Comparison of ENCODE assay signal across 8 mouse cellular contexts in the genomic region with DNA sequence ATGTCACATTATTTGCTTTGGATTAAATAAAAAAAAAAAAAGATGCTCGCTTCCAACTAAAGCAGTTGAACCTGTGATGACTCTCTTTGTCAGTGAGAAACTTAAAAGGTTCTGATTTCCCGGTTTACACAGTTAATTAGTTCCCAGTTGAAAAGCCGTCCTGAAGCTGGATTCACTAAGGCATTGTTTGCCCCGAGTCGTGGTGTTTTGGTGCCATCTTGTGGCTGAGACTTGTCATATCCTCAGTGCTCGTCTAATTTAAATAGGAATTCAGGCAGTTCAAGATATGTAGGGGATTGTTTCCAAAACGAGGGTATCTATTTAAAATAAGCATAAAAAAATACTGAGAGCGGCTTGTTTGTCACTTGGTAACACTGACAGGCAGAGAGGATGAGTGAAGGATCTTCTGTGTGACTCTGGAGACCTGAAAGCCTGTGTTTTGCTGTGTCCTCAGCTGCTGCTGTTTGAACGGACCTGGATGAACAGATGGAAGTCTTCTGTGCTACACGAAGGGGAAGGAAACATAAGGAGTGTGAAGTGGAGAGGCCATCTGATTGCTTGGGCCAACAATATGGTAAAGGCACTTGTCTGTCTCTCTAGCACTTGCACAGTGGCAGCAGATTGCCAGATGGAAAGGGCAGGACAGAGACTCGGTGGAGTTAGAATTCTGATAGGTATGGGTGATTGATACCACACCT.
DNase-seq lines count a peak whose midpoint lies in the region; ATAC-seq lines count a peak whose summit lies in the region.

No protein-coding gene starts in this region.

- H3K4me2 ChIP-seq in forebrain, embryonic 15.5 days (replicated peaks): no peak overlapping the region
- no peak overlapping the region for H3K4me2 ChIP-seq in midbrain, embryonic 13.5 days (replicated peaks)

- H3K9ac ChIP-seq in forebrain, embryonic 15.5 days (replicated peaks): no peak overlapping the region
- H3K9ac ChIP-seq in midbrain, embryonic 13.5 days (replicated peaks): peak overlapping the region; percentile 51

- peak overlapping the region; percentile 51 for H3K27ac ChIP-seq in forebrain, embryonic 15.5 days (replicated peaks)
- peak overlapping the region; percentile 47; the same call in 1 of the 2 replicates for H3K27ac ChIP-seq in midbrain, embryonic 13.5 days

- intact Hi-C loops in left cerebral cortex, postnatal 10 days (cut with DNase I): loop anchor here (1.0 to 10.0 kb wide), 4 partner anchors 51 to 753 kb away; partner anchors contain the start of gene Vps41

- peak; percentile 28 for DNase-seq in ovary, postnatal 10 days (ENCODE audit: low spot score)
- DNase-seq in ovary, adult 18-20 months (ENCODE audit: low spot score): no peak
- peak; percentile 51 for DNase-seq in cerebellum, adult 11-12 months
- peak; percentile 56 to 62 for DNase-seq in left cerebral cortex, postnatal 10 days (ENCODE audit: extremely low spot score in 1 of 2, low spot score in 2 of 2)
- peak; percentile 20 to 64 for DNase-seq in spleen, postnatal 10 days (ENCODE audit: low spot score in 2 of 2)

- H3K27me3 ChIP-seq in forebrain, embryonic 15.5 days: no peaks in the 10 kb centered on the region
- no peaks in the 10 kb centered on the region for H3K27me3 ChIP-seq in midbrain, embryonic 13.5 days

- peaks cover 9% of the 10 kb centered on the region for H3K4me1 ChIP-seq in forebrain, embryonic 15.5 days
- H3K4me1 ChIP-seq in midbrain, embryonic 13.5 days (replicated peaks): 0 out of 2 replicates have a peak, but pooled peaks cover 3% of the 10 kb centered on the region

- no peaks in the 10 kb centered on the region for H3K9me3 ChIP-seq in forebrain, embryonic 15.5 days
- no peaks in the 10 kb centered on the region for H3K9me3 ChIP-seq in midbrain, embryonic 13.5 days

- H3K4me3 ChIP-seq in forebrain, embryonic 15.5 days: no peak overlapping the region
- no peak overlapping the region for H3K4me3 ChIP-seq in midbrain, embryonic 13.5 days (replicated peaks)

- WGBS in forebrain, embryonic 15.5 days: 11% methylated on average over 11 of the region's 11 CpGs
- 18% methylated on average over 11 of the region's 11 CpGs for WGBS in midbrain, embryonic 13.5 days

- peak; percentile 93 for ATAC-seq in forebrain, embryonic 15.5 days (replicated peaks)
- ATAC-seq in inflammation-experienced regulatory T-cells, adult 6 months: peak; percentile 61
- ATAC-seq in midbrain, embryonic 13.5 days: peak; percentile 92

- H3K36me3 ChIP-seq in forebrain, embryonic 15.5 days: peaks cover 5% of the 10 kb centered on the region; the same call in 1 of the 2 replicates
- peaks cover 11% of the 10 kb centered on the region for H3K36me3 ChIP-seq in midbrain, embryonic 13.5 days
